Mouse (Mus musculus) MEL (cell line): ENCODE measurements around the gene D630003M21Rik.

Source experiments
- BHLHE40 ChIP-seq: IDR thresholded peaks from 2 replicates; pipeline ENCODE4 v1.6.1; 2012; ENCODE audit warnings: low read depth, mild to moderate bottlenecking, inconsistent platforms, low read length, improper control_type of control experiment, borderline replicate concordance
- CTCF ChIP-seq, 3 experiments: IDR thresholded peaks in 2 of 3; conservative IDR thresholded peaks in 1 of 3; 2 replicates each; pipeline ENCODE4 v1.5.1; 2011 to 2012; ENCODE audit warnings: low read length in 3 of 3, low read depth in 2 of 3, mild to moderate bottlenecking in 2 of 3, improper control_type of control experiment in 1 of 3, inconsistent platforms in 1 of 3, mixed read lengths in 1 of 3, moderate library complexity in 1 of 3; ENCODE audit not compliant: control insufficient read depth in 1 of 3, insufficient read depth in 1 of 3, poor library complexity in 1 of 3, severe bottlenecking in 1 of 3
- EP300 ChIP-seq, 2 experiments: IDR thresholded peaks; 2 replicates each; pipeline ENCODE4 v1.6.1; 2011; ENCODE audit warnings: improper control_type of control experiment in 2 of 2, low read length in 2 of 2, low read depth in 1 of 2, mild to moderate bottlenecking in 1 of 2
- MAZ ChIP-seq: IDR thresholded peaks from 2 replicates; pipeline ENCODE4 v1.6.1; 2012; ENCODE audit warnings: low read depth, mild to moderate bottlenecking, inconsistent platforms, low read length, improper control_type of control experiment
- MXI1 ChIP-seq: IDR thresholded peaks from 2 replicates; pipeline ENCODE4 v1.6.1; 2011; ENCODE audit warnings: mild to moderate bottlenecking, low read depth, low read length, improper control_type of control experiment
- POLR2A ChIP-seq, 2 experiments: IDR thresholded peaks; 2 replicates each; pipeline ENCODE4 v1.6.1; 2011 to 2012; ENCODE audit warnings: low read length in 2 of 2, mild to moderate bottlenecking in 2 of 2, control low read depth in 1 of 2, improper control_type of control experiment in 1 of 2, low read depth in 1 of 2, moderate library complexity in 1 of 2; ENCODE audit not compliant: control insufficient read depth in 1 of 2, insufficient read depth in 1 of 2, poor library complexity in 1 of 2
- RAD21 ChIP-seq: IDR thresholded peaks from 2 replicates; pipeline ENCODE4 v1.6.1; 2011; ENCODE audit warnings: mild to moderate bottlenecking, low read depth, low read length, improper control_type of control experiment
- UBTF ChIP-seq: IDR thresholded peaks from 2 replicates; pipeline ENCODE4 v1.6.1; 2012; ENCODE audit warnings: low read depth, mild to moderate bottlenecking, inconsistent platforms, low read length, improper control_type of control experiment, moderate library complexity, borderline replicate concordance; ENCODE audit not compliant: insufficient read depth
- USF1 ChIP-seq: IDR thresholded peaks from 2 replicates; pipeline ENCODE4 v1.6.1; 2014; ENCODE audit warnings: low read depth, mild to moderate bottlenecking, inconsistent platforms, low read length, improper control_type of control experiment, moderate library complexity
- ZKSCAN1 ChIP-seq: IDR thresholded peaks from 2 replicates; pipeline ENCODE4 v1.6.1; 2012; ENCODE audit warnings: low read depth, mild to moderate bottlenecking, inconsistent platforms, low read length, improper control_type of control experiment, moderate library complexity
- ZNF384 ChIP-seq: IDR thresholded peaks from 2 replicates; pipeline ENCODE4 v1.6.1; 2012; ENCODE audit warnings: low read depth, mild to moderate bottlenecking, inconsistent platforms, low read length, improper control_type of control experiment

GRCm38 (mm10) chr2:158152685-158153309 is 76.2 kb downstream of the D630003M21Rik start:
- no peak for TF ChIP-seq CTCF (IDR thresholded peaks at IDR 0.05 in 2 of 3, conservative IDR thresholded peaks at IDR 0.05 in 1 of 3; ENCODE audit: control insufficient read depth in 1 of 3, insufficient read depth in 1 of 3, low read depth in 2 of 3, low read length in 3 of 3, poor library complexity in 1 of 3, severe bottlenecking in 1 of 3)
- no peak for TF ChIP-seq EP300 (IDR thresholded peaks at IDR 0.05; ENCODE audit: low read depth in 1 of 2, low read length in 2 of 2)
- no peak for TF ChIP-seq BHLHE40
- no peak for TF ChIP-seq POLR2A (IDR thresholded peaks at IDR 0.05; ENCODE audit: control insufficient read depth in 1 of 2, insufficient read depth in 1 of 2, low read depth in 1 of 2, low read length in 2 of 2, poor library complexity in 1 of 2)
- TF ChIP-seq ZNF384 = no peak
- TF ChIP-seq USF1 = no peak
- no peak for TF ChIP-seq UBTF
- no peak for TF ChIP-seq MAZ
- TF ChIP-seq RAD21 = no peak
- TF ChIP-seq MXI1 = no peak
- TF ChIP-seq ZKSCAN1 = no peak
